Mouse (Mus musculus): ENCODE data around the gene Gm21454. TPM values are rescaled to one million over a fixed set of nuclear protein-coding genes. Genes with fewer than 3 reads are reported as not detected.
"Not testable (repeated sequence)": the region's sequence is repeated elsewhere in the genome, so short reads cannot be mapped to it uniquely, and the experiment has no call there.

The Gm21454 gene
- not detected in 2 replicates for polyA plus RNA-seq (2016; fragmentation: Nextera tagmentation; extraction: Ambion mirVana)

- H3K27me3 ChIP-seq: not testable (repeated sequence)
Measured at GRCm38 (mm10) chrY:13252091-13252490, at the start of gene Gm21454, which contains the start of gene Gm21440. Gm21454 (plus strand) TSS chrY:13252442. Gm21440 (plus strand) TSS chrY:13252391.

DNA sequence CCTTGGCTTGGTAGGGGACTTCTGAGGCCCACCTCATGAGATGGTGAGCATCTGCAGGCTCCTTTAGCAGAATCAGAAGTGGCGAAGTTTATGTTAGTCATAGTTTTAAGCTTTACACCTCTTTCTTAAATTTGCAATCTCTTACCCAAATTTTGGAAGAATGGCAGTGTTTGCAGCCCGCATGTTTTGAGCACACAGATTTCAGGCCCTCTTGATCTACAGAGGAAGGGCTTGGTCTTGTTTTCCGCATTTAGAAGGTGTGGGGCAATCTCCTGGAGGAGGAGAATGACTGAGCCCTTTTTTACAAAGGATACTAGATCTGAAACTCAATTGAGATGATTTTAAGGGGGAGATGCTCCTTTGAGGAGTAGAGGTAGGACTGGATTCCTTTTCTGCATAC is 28.4 kb upstream of the Gm21454 start, which contains the start of gene Gm21828:
Gene Gm21828 (minus strand): TSS at position 101 of the 400 bp plus-strand sequence.
- not testable (repeated sequence) for H3K9me3 ChIP-seq, H3K27me3 ChIP-seq

More at GRCm38 (mm10) chrY:13252091-13252490, at the start of gene Gm21454, which contains the start of gene Gm21440:
- H3K27ac ChIP-seq (replicated peaks); ATAC-seq (ENCODE audit: low FRiP score, low read depth); H3K9ac ChIP-seq (replicated peaks); H3K9me3 ChIP-seq; H3K4me3 ChIP-seq; H3K36me3 ChIP-seq; H3K4me2 ChIP-seq (replicated peaks); H3K4me1 ChIP-seq: not testable (repeated sequence)

DNA sequence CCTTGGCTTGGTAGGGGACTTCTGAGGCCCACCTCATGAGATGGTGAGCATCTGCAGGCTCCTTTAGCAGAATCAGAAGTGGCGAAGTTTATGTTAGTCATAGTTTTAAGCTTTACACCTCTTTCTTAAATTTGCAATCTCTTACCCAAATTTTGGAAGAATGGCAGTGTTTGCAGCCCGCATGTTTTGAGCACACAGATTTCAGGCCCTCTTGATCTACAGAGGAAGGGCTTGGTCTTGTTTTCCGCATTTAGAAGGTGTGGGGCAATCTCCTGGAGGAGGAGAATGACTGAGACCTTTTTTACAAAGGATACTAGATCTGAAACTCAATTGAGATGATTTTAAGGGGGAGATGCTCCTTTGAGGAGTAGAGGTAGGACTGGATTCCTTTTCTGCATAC is 96.7 kb downstream of the Gm21454 start, which contains the start of gene Gm21725:
Gene Gm21725 (minus strand): TSS at position 101 of the 400 bp plus-strand sequence.
- not testable (repeated sequence) for ATAC-seq (ENCODE audit: low FRiP score, low read depth); H3K27ac ChIP-seq (replicated peaks); H3K4me2 ChIP-seq (replicated peaks); H3K4me3 ChIP-seq; H3K4me1 ChIP-seq; H3K9ac ChIP-seq (replicated peaks); H3K27me3 ChIP-seq; H3K36me3 ChIP-seq; H3K9me3 ChIP-seq
- no CpG with 5 or more reads among the region's 3 CpGs for WGBS

More for the DNA sequence above, 28.4 kb upstream of the Gm21454 start, which contains the start of gene Gm21828:
- not testable (repeated sequence) for H3K4me3 ChIP-seq; ATAC-seq (ENCODE audit: low FRiP score, low read depth); H3K9ac ChIP-seq (replicated peaks); H3K27ac ChIP-seq (replicated peaks); H3K36me3 ChIP-seq; H3K4me1 ChIP-seq; H3K4me2 ChIP-seq (replicated peaks)
- WGBS: no CpG with 5 or more reads among the region's 3 CpGs

Other genes starting within 250 kb of the Gm21454 start
- not detected in 2 replicates for gene Gm20807, start 209.6 kb upstream of the Gm21454 start, polyA plus RNA-seq (2016; fragmentation: Nextera tagmentation; extraction: Ambion mirVana)
- not detected in 2 replicates for gene Gm21891, start 119.0 kb upstream of the Gm21454 start, polyA plus RNA-seq (2016; fragmentation: Nextera tagmentation; extraction: Ambion mirVana)
- gene Gm21425, start 90.5 kb upstream of the Gm21454 start, polyA plus RNA-seq (2016; fragmentation: Nextera tagmentation; extraction: Ambion mirVana): not detected in 2 replicates
- gene Gm21828, start 28.5 kb upstream of the Gm21454 start, polyA plus RNA-seq (2016; fragmentation: Nextera tagmentation; extraction: Ambion mirVana): not detected in 2 replicates
- not detected in 2 replicates for gene Gm21440, start 51 bp upstream of the Gm21454 start, polyA plus RNA-seq (2016; fragmentation: Nextera tagmentation; extraction: Ambion mirVana)
- not detected in 2 replicates for gene Gm21725, start 96.6 kb downstream of the Gm21454 start, polyA plus RNA-seq (2016; fragmentation: Nextera tagmentation; extraction: Ambion mirVana)
- gene Gm21866, start 213.1 kb downstream of the Gm21454 start, polyA plus RNA-seq (2016; fragmentation: Nextera tagmentation; extraction: Ambion mirVana): not detected in 2 replicates
- gene Gm20773, start 241.6 kb downstream of the Gm21454 start, polyA plus RNA-seq (2016; fragmentation: Nextera tagmentation; extraction: Ambion mirVana): not detected in 2 replicates

Measured in midbrain, embryonic 12.5 days (tissue).